Mouse (Mus musculus): ENCODE measurements around the gene Irgm1.

- TF ChIP-seq CTCF (IDR thresholded peaks at IDR 0.05; ENCODE audit: low read depth), result no peak
- TF ChIP-seq EP300 (IDR thresholded peaks at IDR 0.05; ENCODE audit: low read depth), result no peak
Observed at GRCm38 (mm10) chr11:48898812-48899431, 27.4 kb upstream of the Irgm1 start.

Measured in heart, postnatal 0 days (tissue).